Mouse (Mus musculus) spleen, postnatal 0 days (tissue): ENCODE measurements around the gene Dbt. TPM values are rescaled to one million over a fixed set of nuclear protein-coding genes. Genes with fewer than 3 reads are reported as not detected.

Source experiments
- polyA plus RNA-seq: library from polyadenylated mRNA; unstranded; fragments of >200 nt; fragmentation: Nextera tagmentation; extraction: Ambion mirVana; gene quantifications from 2 replicates; pipeline ENCODE4 v1.2.1, GENCODE M21; 2015

Gene Dbt
- polyA plus RNA-seq: 4.1 and 5.6 TPM in 2 replicates

DNA sequence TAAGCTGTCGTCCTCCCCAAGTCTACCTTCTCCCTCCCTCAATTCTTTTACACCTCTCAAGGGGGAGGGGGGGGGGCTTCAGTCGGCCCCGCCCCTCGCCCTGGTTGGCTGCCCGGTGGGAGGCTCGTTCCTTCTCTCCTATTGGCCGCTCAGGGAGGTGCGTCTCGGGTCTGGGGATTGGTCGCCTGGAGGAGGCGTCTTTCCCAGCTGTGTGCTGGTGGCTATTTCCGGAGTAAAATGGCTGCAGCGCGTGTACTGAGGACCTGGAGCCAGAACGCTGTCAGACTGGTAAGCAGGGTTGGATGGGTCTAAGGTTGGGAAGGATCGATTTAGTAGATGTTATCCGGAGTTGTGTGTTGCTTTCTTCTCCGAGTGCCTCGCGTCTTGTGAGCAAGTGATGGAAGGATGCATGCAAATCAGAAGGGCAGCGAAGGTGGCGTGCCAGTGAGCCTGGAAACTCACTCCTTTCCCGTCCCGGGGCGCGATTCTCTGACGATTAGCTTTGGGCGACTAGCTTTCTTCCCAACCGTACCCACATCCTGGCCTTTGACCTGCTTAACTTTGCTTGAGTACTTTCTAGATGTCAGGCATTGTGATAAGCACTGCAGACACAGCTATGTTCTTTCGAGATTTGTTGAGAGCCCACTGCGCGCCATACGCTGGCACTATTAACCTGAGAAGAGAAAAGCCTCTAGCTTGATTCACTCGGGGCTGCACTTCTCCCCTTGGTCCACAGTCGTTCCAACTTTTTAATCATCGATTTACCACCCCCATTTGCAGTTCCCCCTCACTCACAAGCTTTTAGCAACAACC is at the start of gene Dbt:
Dbt (plus strand) TSS at position 167 of the 813 bp plus-strand sequence.

GRCm38 (mm10) chr3:116507772-116508351 is 5.0 kb upstream of the Dbt start, which contains the start of gene Rtca:
TSS of gene Rtca (minus strand) at chr3:116508208.

DNA sequence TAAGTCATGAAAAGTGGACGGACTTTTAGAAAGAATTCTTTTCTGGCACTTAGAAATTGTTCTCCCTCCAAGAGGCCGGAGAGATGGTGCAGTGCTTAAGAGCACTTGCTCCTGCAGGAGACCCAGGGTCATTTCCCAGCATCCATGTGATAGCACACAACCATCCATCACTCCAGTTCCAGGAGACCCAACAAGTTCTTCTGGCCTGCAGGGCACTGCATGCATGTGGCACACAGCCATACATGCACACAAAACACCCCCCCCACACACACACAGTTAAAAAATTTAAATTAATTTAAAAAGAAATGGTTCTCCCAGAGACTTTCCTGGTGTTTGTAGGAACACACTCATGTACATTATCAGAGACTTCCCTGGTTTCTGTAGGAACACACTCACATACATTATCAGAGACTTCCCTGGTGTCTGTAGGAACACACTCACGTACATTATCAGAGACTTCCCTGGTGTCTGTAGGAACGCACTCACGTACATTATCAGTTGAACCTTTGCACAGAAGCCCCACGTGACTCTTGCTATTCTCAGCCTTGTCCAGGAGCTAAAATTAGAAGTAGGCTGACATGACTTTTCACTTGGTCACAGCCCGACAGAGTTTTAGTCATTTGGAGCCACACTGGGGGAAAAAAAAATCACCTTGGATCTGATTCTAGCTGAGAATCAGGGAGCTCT is 49.7 kb downstream of the Dbt start, which contains the start of gene Lrrc39:
Lrrc39 (plus strand) TSS at position 566 of the 687 bp plus-strand sequence.

DNA sequence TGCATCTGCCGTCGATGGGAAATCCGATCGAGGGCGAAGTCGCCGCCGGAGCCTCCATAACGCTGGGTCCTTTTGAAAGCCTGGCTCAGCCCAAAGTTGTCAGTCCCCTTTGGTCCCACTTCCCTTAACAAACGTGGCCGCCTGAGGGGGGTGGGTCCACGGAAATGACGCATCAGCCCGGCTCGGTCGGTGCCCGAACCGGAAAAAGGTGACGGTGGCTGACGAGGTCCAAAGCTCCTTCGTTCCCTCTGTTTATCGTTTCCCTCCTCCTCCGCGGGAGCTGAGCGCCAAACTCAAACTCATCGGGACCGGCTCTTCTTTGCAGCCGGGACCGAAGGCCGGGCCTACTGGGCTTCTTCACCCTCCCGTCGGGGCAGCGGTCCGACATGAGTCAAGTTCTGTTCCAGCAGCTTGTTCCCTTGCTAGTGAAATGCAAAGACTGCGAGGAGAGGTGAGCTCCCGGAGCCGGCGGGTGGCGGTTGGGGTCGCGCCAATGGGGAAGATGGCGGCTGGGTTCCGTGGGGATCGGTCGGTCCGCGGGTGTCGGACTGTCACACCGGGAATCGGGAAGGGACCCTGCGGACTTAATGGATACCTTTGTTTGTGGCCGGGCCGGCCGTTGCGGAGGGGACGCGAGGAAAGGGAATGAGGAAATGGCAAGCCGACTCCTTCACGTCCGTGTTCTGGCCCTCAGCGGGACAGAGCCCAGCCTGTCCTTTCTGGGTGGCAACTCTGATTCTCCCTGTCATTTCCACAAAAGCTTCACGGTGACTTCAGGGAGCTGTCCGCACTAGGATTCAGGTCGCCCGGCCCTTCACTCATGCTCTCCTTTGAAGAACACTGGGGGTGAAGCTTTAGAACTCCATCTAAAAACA is 82.1 kb downstream of the Dbt start, which contains the start of gene Sass6:
Sass6 (plus strand) TSS at position 255 of the 875 bp plus-strand sequence.

Other genes with a start within 250 kb of the Dbt start
- gene Cdc14a, start 89.0 kb upstream of the Dbt start, polyA plus RNA-seq: 3.8 and 5.3 TPM in 2 replicates
- gene Rtca, start 4.9 kb upstream of the Dbt start, polyA plus RNA-seq: 37.6 and 38.0 TPM in 2 replicates
- 3.2 and 4.8 TPM in 2 replicates for gene Lrrc39, start 49.9 kb downstream of the Dbt start, polyA plus RNA-seq
- gene Sass6, start 81.9 kb downstream of the Dbt start, polyA plus RNA-seq: 17.6 and 22.0 TPM in 2 replicates
- 15.7 and 17.5 TPM in 2 replicates for gene Trmt13, start 101.5 kb downstream of the Dbt start, polyA plus RNA-seq
- 34.6 and 40.5 TPM in 2 replicates for gene Mfsd14a, start 149.6 kb downstream of the Dbt start, polyA plus RNA-seq
- gene Gm43191, start 168.2 kb downstream of the Dbt start, polyA plus RNA-seq: not detected in 2 replicates
- gene Slc35a3, start 199.8 kb downstream of the Dbt start, polyA plus RNA-seq: 7.9 and 8.2 TPM in 2 replicates